Comparison of ENCODE assay signal across 23 mouse cellular contexts in the genomic region with DNA sequence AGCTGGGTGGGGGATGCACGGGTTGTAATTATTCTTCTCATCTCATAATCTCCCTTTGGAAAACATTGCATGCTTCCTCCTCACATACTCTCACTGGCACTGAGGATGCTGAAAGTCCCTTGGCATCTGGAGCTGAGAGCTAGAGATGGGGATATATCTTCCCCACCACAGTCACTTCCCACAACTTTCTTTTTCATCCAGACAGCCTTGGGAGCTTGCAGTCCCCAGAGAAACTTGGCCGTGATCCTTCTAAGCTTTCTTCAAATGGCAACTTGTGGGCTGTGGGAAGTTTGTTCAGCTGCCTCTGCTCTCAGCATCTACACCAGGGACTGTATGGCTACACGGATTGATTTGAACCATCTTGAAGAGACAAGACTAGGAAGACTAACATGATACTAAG.
A peak's percentile ranks its signal among the peaks of the same experiment; 100 is the strongest.
DNase-seq lines count a peak whose midpoint lies in the region; ATAC-seq and TF ChIP-seq lines count a peak whose summit lies in the region.
"Had no signal": no experiment of that assay in that cellular context is flagged by ENCODE, and none has a peak within 500 bp of the region (broad histone marks: within the 10 kb centered on the region; RNA-seq: fewer than 3 reads in every experiment).

No protein-coding gene starts in this region.

- ATAC-seq in cerebellum, adult (ENCODE audit: insufficient number of reproducible peaks, low FRiP score, low TSS enrichment) = no peak
- ATAC-seq: forebrain, embryonic 13.5 days; intestine, embryonic 16.5 days had no signal

- peak overlapping the region; percentile 59 for H3K27ac ChIP-seq in left cerebral cortex, adult 2 months
- H3K27ac ChIP-seq: embryonic facial prominence, embryonic 12.5 days; forebrain, embryonic 13.5 days; hindbrain, embryonic 15.5 days; liver, embryonic 13.5 days; stomach, embryonic 15.5 days had no signal

- TF ChIP-seq CTCF in left cerebral cortex, adult 2 months (IDR thresholded peaks at IDR 0.05) = no peak

- intact Hi-C loops in left cerebral cortex, adult 2 months (cut with DNase I) = loop anchor here (10.0 kb wide), 4 partner anchors 211 to 429 kb away; partner anchors contain the start of gene Astn2

- no peak overlapping the region for H3K4me3 ChIP-seq in left cerebral cortex, adult 2 months
- H3K4me3 ChIP-seq: embryonic facial prominence, embryonic 12.5 days; erythroblast, embryonic 14.5 days; forebrain, embryonic 13.5 days; hindbrain, embryonic 15.5 days; liver, embryonic 13.5 days; stomach, embryonic 15.5 days had no signal

- DNase-seq in brain, adult 2 months (ENCODE audit: low read depth, low spot score) = peak; percentile 93
- DNase-seq in frontal cortex, adult 2 months (ENCODE audit: extremely low spot score in 1 of 2, low spot score in 1 of 2) = peak; percentile 73 to 84
- peak; percentile 16 to 35 for DNase-seq in left cerebral cortex, adult 2 months (ENCODE audit: extremely low spot score in 1 of 2, low spot score in 2 of 2)
- DNase-seq in right cerebral cortex, postnatal 10 days (ENCODE audit: low spot score in 2 of 2) = peak; percentile 50 to 72
- DNase-seq in adrenal gland, adult (ENCODE audit: inconsistent age in 2 of 2, low spot score in 1 of 2) = no peak
- DNase-seq in thymus, postnatal 4 days = no peak
- DNase-seq: adrenal gland, adult 8-10 months; cerebellum, adult 11 months; cerebellum, postnatal 10 days; heart, adult 18-20 months; heart, postnatal 36 days; kidney, postnatal 4 days; liver, embryonic 13.5 days; lung, embryonic 14.5 days; lung, postnatal 4 days; retina, postnatal 1 day had no signal

Comparison
In these comparisons a context has a peak if more than half of its experiments do, and no peak if none do; other contexts are left out.
1. DNase-seq: peak in brain, adult 2 months (single experiment), frontal cortex, adult 2 months (2 of 2), left cerebral cortex, adult 2 months (2 of 2) and right cerebral cortex, postnatal 10 days (2 of 2); none in adrenal gland, adult (0 of 2) and thymus, postnatal 4 days (single experiment).